In the genomic region with DNA sequence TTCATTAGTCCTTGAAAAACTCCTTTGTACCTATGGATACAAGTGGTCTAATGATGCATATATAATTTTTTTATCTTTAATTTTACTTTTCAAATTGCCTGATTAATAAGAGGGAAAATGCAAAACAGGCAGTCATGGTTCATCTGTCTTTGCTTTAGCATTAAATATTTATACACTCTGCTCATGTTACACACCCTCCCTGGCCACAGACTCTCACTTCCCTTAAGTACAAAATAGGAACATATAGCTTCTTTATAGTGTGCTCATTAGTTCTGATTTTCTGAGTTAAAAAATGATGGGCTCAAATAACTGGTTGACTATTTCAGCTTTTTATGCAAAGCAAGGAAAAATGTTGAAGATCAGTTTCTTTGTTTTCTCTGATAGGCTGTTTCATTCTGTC, we compare ENCODE assay signal across 19 mouse cellular contexts.
"Had no signal": no experiment of that assay in that cellular context is flagged by ENCODE, and none has a peak within 500 bp of the region (broad histone marks: within the 10 kb centered on the region; RNA-seq: fewer than 3 reads in every experiment).

No protein-coding gene starts in this region.

- H3K9ac ChIP-seq: liver, embryonic 12.5 days; liver, embryonic 14.5 days; lung, embryonic 14.5 days; midbrain, embryonic 13.5 days; neural tube, embryonic 13.5 days; neural tube, embryonic 15.5 days had no signal

- H3K4me1 ChIP-seq: liver, embryonic 12.5 days; midbrain, embryonic 13.5 days; neural tube, embryonic 13.5 days; neural tube, embryonic 15.5 days had no signal

- H3K4me2 ChIP-seq: liver, embryonic 12.5 days; lung, embryonic 14.5 days; midbrain, embryonic 11.5 days; midbrain, embryonic 13.5 days; neural tube, embryonic 13.5 days; neural tube, embryonic 15.5 days had no signal

- H3K27me3 ChIP-seq: liver, embryonic 12.5 days; midbrain, embryonic 13.5 days; neural tube, embryonic 13.5 days; neural tube, embryonic 15.5 days had no signal

- DNase-seq: lung, adult 18-20 months; lung, embryonic 14.5 days; lung, postnatal 10 days; retina, postnatal 1 day; right cerebral cortex, adult 18-20 months; right cerebral cortex, postnatal 25 days; right cerebral cortex, postnatal 4 days; spleen, adult 18-20 months; thymus, adult 18-20 months; thymus, postnatal 14 days; thymus, postnatal 36 days had no signal

- H3K4me3 ChIP-seq: liver, embryonic 12.5 days; midbrain, embryonic 13.5 days; myocyte; neural tube, embryonic 13.5 days; neural tube, embryonic 15.5 days had no signal

- ATAC-seq: liver, embryonic 12.5 days; midbrain, embryonic 13.5 days; midbrain, embryonic 16.5 days had no signal

- H3K36me3 ChIP-seq: liver, embryonic 12.5 days; midbrain, embryonic 13.5 days; neural tube, embryonic 13.5 days; neural tube, embryonic 15.5 days had no signal

- H3K9me3 ChIP-seq: liver, embryonic 12.5 days; midbrain, embryonic 13.5 days; neural tube, embryonic 13.5 days; neural tube, embryonic 15.5 days had no signal

- H3K27ac ChIP-seq: liver, embryonic 12.5 days; liver, embryonic 14.5 days; midbrain, embryonic 13.5 days; neural tube, embryonic 13.5 days; neural tube, embryonic 15.5 days had no signal
